Mouse (Mus musculus) kidney, adult 2 months (tissue): ENCODE measurements around the gene Lrmda.

Experiments used
- CTCF ChIP-seq: fragments of 200-500 bp; conservative IDR thresholded peaks from 2 replicates; pipeline ENCODE4 v1.5.1; 2011; ENCODE audit warnings: low read depth, mild to moderate bottlenecking, control low read depth, low read length, moderate library complexity, mixed read lengths; ENCODE audit not compliant: insufficient read depth, insufficient read length
- POLR2A ChIP-seq: fragments of 200-500 bp; IDR thresholded peaks from one replicate; pipeline ENCODE4 v1.6.1; 2011; ENCODE audit warnings: low read depth, low read length, control low read depth

DNA sequence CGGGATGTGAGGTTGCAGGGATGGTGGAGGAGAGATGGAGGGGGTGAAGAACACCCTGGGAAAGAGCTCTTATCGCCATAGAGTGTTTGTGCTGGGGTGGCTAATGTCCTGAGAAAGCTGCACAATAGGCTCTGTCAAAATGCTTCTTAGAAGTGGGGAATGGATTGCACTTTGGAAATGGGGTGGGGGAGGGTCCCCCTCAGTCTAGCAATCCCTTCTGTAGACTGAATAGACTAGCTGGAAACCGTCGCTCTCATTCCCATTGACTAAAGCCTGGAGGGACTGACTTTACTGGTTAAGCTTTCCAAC is 527.1 kb downstream of the Lrmda start:
- TF ChIP-seq CTCF, result no peak
- TF ChIP-seq POLR2A, result no peak
